Mouse (Mus musculus) intestine, postnatal 0 days (tissue): ENCODE measurements around the gene Tmem200b. TPM values are rescaled to one million over a fixed set of nuclear protein-coding genes. Genes with fewer than 3 reads are reported as not detected.
A peak's percentile ranks its signal among the peaks of the same experiment; 100 is the strongest.

Source experiments
- ATAC-seq: fragments of 200-750 bp; cut with Nextera tagmentation; 2 replicates; pipeline ENCODE4 v1.8.0; 2017; ENCODE audit warnings: mild to moderate bottlenecking, moderate TSS enrichment, moderate library complexity
- H3K27ac ChIP-seq: fragments of 300-500 bp; sonication (generic); 2 replicates; pipeline ENCODE4 v1.5.1; 2014; ENCODE audit warnings: mild to moderate bottlenecking, low read depth, low read length, moderate library complexity
- H3K27me3 ChIP-seq: fragments of 300-500 bp; sonication (generic); replicated peaks from 2 replicates; pipeline ENCODE4 v1.6.1; 2014; ENCODE audit warnings: low read length, mixed read lengths; ENCODE audit not compliant: control insufficient read depth, insufficient read depth
- H3K36me3 ChIP-seq: fragments of 300-500 bp; sonication (generic); 2 replicates; pipeline ENCODE4 v1.6.1; 2014; ENCODE audit warnings: mild to moderate bottlenecking, moderate library complexity; ENCODE audit not compliant: control insufficient read depth, insufficient read depth
- H3K4me1 ChIP-seq: fragments of 300-500 bp; sonication (generic); replicated peaks from 2 replicates; pipeline ENCODE4 v1.6.1; 2014; ENCODE audit warnings: antibody characterized with exemption, low read length, mixed read lengths; ENCODE audit not compliant: control insufficient read depth, insufficient read depth
- H3K4me2 ChIP-seq: fragments of 300-500 bp; sonication (generic); replicated peaks from 2 replicates; pipeline ENCODE4 v1.6.1; 2014; ENCODE audit warnings: low read depth, mild to moderate bottlenecking, moderate library complexity
- H3K4me3 ChIP-seq: fragments of 300-500 bp; sonication (generic); 2 replicates; pipeline ENCODE4 v1.5.1; 2014; ENCODE audit warnings: low read depth, low read length
- H3K9ac ChIP-seq: fragments of 300-500 bp; sonication (generic); 2 replicates; pipeline ENCODE4 v1.6.1; 2014; ENCODE audit warnings: mild to moderate bottlenecking, low read depth, low read length
- H3K9me3 ChIP-seq: fragments of 300-500 bp; sonication (generic); 2 replicates; pipeline ENCODE4 v1.6.1; 2016; ENCODE audit warnings: mixed run types; ENCODE audit not compliant: control insufficient read depth
- CTCF ChIP-seq: sonication (generic); IDR thresholded peaks from 2 replicates; pipeline ENCODE4 v1.5.1; 2016; ENCODE audit warnings: low read depth, mild to moderate bottlenecking, control low read depth, antibody characterized with exemption, moderate library complexity
- WGBS: fragments of 180-500 bp; shearing (Covaris S2); extraction: QIAGEN DNeasy Blood & Tissue Kit; methylation state at CpG from one replicate; pipeline ENCODE4 v1.1.7; 2014; 5-methylcytosine and 5-hydroxymethylcytosine counted together
- polyA plus RNA-seq: library from polyadenylated mRNA; unstranded; fragments of >200 nt; fragmentation: Nextera tagmentation; extraction: Ambion mirVana; gene quantifications from 2 replicates; pipeline ENCODE4 v1.2.1, GENCODE M21; 2015

Tmem200b gene
- polyA plus RNA-seq, 1 experiment from 2014 or later, result 1.7 TPM

- 68% methylated on average over 6 of the region's 6 CpGs for WGBS
Observed at GRCm38 (mm10) chr4:131924096-131924810, 2.7 kb downstream of the Tmem200b start.

GRCm38 (mm10) chr4:131929146-131929545 is 7.6 kb downstream of the Tmem200b start:
- H3K4me1 ChIP-seq, result no peaks in the 10 kb centered on the region
- no peak overlapping the region for H3K9ac ChIP-seq
- WGBS, result 85% methylated on average over 6 of the region's 6 CpGs
- H3K27me3 ChIP-seq, result no peaks in the 10 kb centered on the region
- H3K4me3 ChIP-seq, result no peak overlapping the region
- H3K9me3 ChIP-seq, result no peaks in the 10 kb centered on the region
- H3K27ac ChIP-seq, result no peak overlapping the region
- ATAC-seq, result no peak
- H3K4me2 ChIP-seq, result no peak overlapping the region
- peaks cover 72% of the 10 kb centered on the region for H3K36me3 ChIP-seq
- no peak for TF ChIP-seq CTCF

More at GRCm38 (mm10) chr4:131924096-131924810, 2.7 kb downstream of the Tmem200b start:
- no peak overlapping the region for H3K9ac ChIP-seq
- H3K4me1 ChIP-seq, result peaks cover 2% of the 10 kb centered on the region
- no peaks in the 10 kb centered on the region for H3K9me3 ChIP-seq
- ATAC-seq, result no peak
- TF ChIP-seq CTCF, result no peak
- no peak overlapping the region for H3K4me2 ChIP-seq
- peaks cover 49% of the 10 kb centered on the region for H3K36me3 ChIP-seq
- H3K27ac ChIP-seq, result no peak overlapping the region
- H3K27me3 ChIP-seq, result peaks cover 15% of the 10 kb centered on the region
- H3K4me3 ChIP-seq, result no peak overlapping the region

- Histone ChIP-seq H3K4me1 (no peaks in the 10 kb centered on the region), H3K9me3 (no peaks in the 10 kb centered on the region), H3K9ac (no peak overlapping the region), H3K4me2 (no peak overlapping the region), H3K27ac (peak overlapping the region; percentile 41; the same call in 1 of the 2 replicates), H3K27me3 (no peaks in the 10 kb centered on the region), H3K36me3 (peaks cover 13% of the 10 kb centered on the region; the same call in 1 of the 2 replicates), H3K4me3 (no peak overlapping the region)
- 43% methylated on average over 2 of the region's 2 CpGs for WGBS
- ATAC-seq, result peak; percentile 82
- TF ChIP-seq CTCF, result no peak
Observed at GRCm38 (mm10) chr4:131939459-131939858, 17.9 kb downstream of the Tmem200b start.

GRCm38 (mm10) chr4:131940846-131941245 is 19.3 kb downstream of the Tmem200b start:
- TF ChIP-seq CTCF, result no peak
- no peak overlapping the region for H3K4me3 ChIP-seq
- no peak overlapping the region for H3K27ac ChIP-seq
- H3K4me1 ChIP-seq, result no peaks in the 10 kb centered on the region
- 95% methylated on average over 4 of the region's 4 CpGs for WGBS
- peaks cover 2% of the 10 kb centered on the region; the same call in 1 of the 2 replicates for H3K36me3 ChIP-seq
- H3K9me3 ChIP-seq, result no peaks in the 10 kb centered on the region
- H3K4me2 ChIP-seq, result no peak overlapping the region
- no peak for ATAC-seq
- H3K9ac ChIP-seq, result no peak overlapping the region
- no peaks in the 10 kb centered on the region for H3K27me3 ChIP-seq

- no peaks in the 10 kb centered on the region for H3K27me3 ChIP-seq
- H3K27ac ChIP-seq, result no peak overlapping the region
- H3K4me2 ChIP-seq, result no peak overlapping the region
- H3K9me3 ChIP-seq, result no peaks in the 10 kb centered on the region
- no peaks in the 10 kb centered on the region for H3K4me1 ChIP-seq
- WGBS, result 64% methylated on average over 11 of the region's 11 CpGs
- no peak overlapping the region for H3K9ac ChIP-seq
- TF ChIP-seq CTCF, result no peak
- H3K36me3 ChIP-seq, result peaks cover 8% of the 10 kb centered on the region; the same call in 1 of the 2 replicates
- H3K4me3 ChIP-seq, result no peak overlapping the region
- peak; percentile 56; the same call in 1 of the 2 replicates for ATAC-seq
Observed at GRCm38 (mm10) chr4:131947848-131948247, 26.3 kb downstream of the Tmem200b start.

GRCm38 (mm10) chr4:131949903-131950302 is 28.3 kb downstream of the Tmem200b start:
- Histone ChIP-seq H3K27me3 (no peaks in the 10 kb centered on the region), H3K4me3 (no peak overlapping the region), H3K27ac (no peak overlapping the region), H3K9ac (no peak overlapping the region), H3K36me3 (peaks cover 12% of the 10 kb centered on the region; the same call in 1 of the 2 replicates), H3K4me2 (no peak overlapping the region), H3K4me1 (no peaks in the 10 kb centered on the region), H3K9me3 (no peaks in the 10 kb centered on the region)
- ATAC-seq, result no peak
- 55% methylated on average over 5 of the region's 5 CpGs for WGBS
- no peak for TF ChIP-seq CTCF
